Mouse (Mus musculus): Measurements from ENCODE around the gene Lsg1.

DNA sequence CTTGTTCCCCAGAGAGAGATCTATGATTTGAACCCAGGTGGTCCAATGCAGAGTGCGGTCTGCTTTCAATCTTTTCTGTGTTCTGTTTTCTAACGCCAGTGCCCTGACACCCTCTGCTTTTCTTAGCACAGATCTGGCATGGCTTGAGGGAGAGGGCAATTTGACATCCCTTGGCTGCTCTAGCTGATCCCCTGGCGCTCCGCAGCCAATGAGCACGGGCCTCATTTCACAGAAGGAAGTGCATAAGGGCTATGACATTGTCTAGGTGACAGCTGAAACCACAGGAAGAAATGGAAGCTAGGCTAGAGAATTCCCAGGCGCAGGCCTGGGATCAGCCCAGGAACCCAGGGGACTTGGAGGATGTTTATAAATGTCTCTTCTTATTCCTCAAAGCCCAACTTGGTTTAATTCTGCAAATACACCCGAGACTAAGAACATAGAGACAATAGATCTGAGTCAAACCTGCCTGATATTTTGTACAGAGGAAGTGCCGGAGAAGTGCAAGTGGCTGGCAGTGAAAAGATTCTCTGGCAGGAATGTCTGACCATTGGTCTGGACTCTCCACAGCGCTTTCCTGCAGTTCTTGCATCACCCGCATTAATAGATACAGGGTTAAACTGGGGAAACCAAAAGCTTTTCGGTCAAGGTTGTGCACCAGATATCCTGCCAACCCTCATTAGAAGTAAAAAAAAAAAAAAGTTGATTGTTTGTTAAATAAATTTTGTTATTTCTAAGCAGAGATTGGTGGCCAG is 40.4 kb upstream of the Lsg1 start:
- TF ChIP-seq CTCF (IDR thresholded peaks at IDR 0.05; ENCODE audit: control insufficient read depth, insufficient read depth, insufficient replicate concordance, low read depth, low read length) (no peak), POLR2A (IDR thresholded peaks at IDR 0.05; ENCODE audit: control insufficient read depth, low read depth, low read length) (no peak)
